Mouse (Mus musculus) lung, postnatal 10 days (tissue): ENCODE data around the gene Mrgpra6.

ENCODE experiments used
- DNase-seq: peaks from one replicate; pipeline ENCODE4 v3.0.0; 2021

The Mrgpra6 gene

DNA sequence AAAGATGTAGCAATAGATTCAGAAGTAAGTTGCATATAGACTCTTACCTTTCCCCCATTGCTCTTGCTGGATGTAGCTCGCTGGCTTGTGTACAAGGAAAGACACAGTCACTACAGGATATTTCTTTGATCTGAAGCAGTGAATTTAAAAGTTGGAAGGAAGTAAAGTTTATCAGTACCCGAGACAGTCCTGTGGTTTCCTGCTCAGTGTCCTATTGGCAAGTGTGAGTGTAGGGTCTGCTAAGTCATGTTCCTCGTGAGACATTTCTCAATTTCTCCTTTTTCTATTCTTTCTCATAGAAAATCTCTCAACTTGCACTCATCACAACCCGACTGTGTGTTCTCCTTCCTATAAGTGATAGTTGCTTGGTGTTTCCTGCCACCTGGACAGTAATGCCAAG, at the start of gene Mrgpra6:
Gene Mrgpra6, minus strand, starts transcription at position 91 of the 400 bp plus-strand sequence.
- DNase-seq, result no peak

DNA sequence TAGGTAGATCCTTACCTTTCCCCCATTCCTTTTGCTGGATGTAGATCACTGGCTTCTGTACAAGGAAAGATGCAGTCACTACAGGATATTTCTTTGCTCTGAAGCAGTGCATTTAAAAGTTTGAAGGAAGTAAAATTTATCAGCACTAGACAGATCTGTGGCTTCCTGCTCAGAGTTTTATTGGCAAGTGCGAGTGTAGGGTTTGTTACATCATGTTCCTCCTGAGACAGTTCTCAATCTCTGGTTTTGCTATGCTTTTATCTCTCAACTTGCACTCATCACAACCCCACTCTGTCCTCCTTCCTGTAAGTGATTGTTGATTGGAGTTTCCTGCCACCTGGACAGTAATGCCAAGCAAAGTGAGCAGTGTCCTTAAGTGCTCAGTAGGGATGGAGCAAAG, 48.0 kb upstream of the Mrgpra6 start, which contains the start of gene Mrgpra9:
Gene Mrgpra9, minus strand, starts transcription at position 79 of the 400 bp plus-strand sequence.
- DNase-seq, result no peak

DNA sequence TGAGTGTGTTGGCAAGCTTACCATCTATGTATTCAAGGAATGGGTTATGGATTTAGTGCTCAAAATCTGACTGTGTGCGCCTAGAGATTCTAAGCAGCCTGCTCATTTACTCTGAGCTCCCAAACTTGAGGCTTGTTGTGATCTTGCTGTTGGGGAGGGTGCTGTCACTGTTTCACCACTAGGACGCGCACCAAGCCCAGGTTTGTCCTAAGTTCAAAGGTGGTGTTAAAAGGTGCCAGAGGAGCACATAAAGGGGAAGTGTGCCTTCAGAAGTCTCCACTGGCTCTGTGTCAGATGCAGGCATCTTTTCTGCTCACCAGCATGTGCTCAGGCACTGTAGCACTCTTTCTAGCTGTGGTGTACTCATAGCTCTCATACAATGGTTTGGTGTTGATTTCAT, 39.9 kb upstream of the Mrgpra6 start:
- no peak for DNase-seq

DNA sequence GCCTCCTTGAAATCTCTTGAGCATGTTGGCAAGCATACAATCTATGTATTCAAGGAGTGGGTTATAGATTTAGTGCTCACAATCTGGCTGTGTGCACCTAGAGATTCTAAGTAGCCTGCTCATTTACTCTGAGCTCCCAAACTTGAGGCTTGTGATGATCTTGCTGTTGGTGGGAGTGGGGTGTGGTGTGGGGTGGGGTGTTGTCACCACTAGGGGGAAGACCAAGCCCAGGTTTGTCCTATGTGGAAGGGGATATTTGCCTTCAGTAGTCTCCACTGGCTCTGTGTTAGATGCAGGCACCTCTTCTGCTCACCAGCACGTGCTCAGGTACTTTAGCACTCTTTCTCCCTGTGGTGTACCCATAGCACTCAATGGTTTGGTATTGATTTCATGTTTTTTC, 9.4 kb downstream of the Mrgpra6 start:
- no peak for DNase-seq

DNA sequence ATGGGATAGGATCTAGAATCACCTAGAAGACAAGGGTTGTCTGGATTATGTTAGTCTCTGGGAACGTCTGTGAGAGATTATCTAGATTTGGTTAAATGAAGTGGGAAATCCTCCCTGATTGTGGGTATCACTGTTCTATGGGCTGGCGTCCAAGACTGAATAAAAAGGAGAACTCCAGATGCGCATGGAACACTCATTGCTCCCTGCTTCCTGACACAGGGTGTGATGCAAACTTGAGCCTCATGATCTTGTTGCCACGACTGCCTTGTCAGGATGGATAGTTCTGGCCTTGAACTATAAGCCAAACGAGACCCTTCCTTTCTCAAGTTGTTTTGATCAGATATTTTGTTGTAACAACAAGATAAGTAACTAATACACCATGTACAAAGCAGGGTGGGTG, 33.9 kb downstream of the Mrgpra6 start:
- no peak for DNase-seq

DNA sequence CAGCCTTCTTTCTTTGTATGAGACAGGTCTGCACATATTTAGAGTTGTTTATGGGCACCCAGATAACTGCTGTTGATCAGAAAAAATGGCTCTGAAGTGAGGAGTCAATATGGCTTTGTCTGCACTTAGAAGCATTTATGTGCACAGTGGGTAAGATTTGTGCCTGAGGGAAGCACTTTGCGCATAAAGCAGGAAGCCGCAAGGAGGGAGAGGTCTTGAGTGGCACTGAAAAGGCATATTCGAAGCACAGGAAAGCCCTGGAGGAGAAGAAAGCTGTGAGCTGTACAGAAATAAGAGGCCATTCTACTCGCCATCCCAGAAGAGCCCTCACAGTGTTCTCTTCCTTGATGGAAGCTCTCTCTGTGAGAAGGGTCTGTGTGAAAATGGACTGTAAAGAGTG, 39.7 kb downstream of the Mrgpra6 start:
- DNase-seq, result no peak

DNA sequence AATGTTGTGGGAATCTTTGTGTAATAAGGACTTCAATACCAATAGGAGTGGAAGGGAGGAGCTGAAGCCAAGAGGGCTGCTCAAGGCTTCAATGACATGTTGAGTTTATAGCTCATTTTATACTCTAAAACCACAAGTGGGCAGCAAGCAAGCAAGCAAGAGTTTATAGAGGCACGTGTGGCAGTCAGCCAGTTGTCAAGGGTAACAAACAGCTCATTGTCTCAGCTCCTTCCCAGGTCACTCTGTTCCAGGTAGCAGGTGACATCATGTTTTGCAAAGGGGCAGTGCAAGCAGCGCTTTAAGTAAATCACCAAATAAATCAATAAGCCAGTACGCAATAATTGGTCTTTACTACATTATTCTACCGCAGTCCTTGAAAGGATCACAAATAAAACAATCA, 41.5 kb downstream of the Mrgpra6 start:
- DNase-seq, result no peak

DNA sequence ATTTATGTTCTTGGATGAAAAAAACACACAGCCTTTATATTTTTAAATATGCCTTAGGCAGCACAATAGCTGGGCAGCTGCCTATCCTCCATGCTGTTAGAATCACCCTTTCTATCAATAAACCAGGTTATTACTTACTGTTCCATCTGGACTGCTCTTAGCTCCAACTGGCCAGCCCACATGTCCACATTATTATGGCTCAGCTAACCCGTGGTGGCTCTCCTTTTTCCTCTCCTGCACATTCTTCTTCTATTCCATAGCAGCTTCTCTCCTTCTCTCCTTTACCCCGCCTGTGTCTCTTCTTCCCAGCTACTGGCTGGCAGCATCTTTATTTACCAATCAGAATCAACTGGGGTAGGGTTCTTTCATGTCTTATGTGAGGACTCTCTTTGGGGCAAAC, 46.3 kb downstream of the Mrgpra6 start:
- DNase-seq, result no peak

DNA sequence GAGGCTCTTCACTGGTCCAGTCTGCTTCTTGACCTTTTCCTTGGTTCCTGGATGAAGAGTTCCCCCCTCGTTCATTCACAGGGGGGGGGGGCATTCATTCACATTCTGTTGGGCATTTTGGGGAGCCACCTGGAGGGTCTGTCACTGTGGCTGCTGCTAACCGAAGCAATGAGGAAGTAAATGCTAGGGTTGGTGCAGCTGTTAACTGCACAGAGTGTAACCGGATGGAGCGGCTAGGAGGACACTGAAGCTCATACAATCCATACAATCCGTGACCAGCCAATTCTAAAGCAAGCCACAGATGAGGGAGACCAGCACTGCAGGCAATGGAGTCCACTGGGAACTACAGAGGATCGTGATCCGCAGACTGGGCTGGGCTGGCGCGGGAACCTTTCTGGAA, 47.0 kb downstream of the Mrgpra6 start:
- DNase-seq, result no peak

DNA sequence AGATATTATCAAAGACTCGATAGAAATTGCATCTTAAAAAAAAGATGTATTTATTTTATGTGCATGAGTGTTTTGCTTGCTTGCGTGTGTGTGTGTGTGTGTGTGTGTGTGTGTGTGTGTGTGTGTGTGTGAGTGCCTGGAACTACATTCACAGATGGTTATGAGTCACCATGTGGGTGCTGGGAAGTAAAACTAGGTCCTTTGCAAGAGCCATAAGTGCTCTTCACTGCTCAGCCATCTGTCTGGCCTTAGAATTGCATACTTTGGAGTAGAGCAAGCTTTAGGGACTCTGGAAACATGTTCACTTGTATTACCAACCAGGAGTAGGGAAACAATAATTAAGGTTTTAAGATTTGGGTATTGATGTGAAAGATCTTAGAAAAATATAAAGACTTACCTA, 48.9 kb downstream of the Mrgpra6 start:
- no peak for DNase-seq

DNA sequence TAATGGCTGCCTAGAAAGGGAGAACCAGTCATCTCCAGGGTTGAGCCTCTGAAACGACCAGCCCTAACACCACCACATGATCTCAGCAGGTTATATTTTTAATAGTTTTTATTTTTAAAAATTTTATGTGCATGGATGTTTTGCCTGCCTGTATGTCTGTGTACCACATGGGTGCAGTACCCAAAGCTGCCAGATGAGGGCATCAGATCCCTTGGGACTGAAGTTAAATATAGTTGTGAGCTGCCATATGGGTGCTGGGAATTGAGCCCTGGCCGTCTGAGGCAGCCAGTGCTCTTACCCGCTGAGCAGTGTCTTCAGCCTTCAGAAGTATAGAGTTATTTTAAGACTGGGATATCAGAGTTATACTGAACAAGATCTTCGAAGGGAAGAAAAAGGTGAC, 49.3 kb downstream of the Mrgpra6 start:
- DNase-seq, result no peak

DNA sequence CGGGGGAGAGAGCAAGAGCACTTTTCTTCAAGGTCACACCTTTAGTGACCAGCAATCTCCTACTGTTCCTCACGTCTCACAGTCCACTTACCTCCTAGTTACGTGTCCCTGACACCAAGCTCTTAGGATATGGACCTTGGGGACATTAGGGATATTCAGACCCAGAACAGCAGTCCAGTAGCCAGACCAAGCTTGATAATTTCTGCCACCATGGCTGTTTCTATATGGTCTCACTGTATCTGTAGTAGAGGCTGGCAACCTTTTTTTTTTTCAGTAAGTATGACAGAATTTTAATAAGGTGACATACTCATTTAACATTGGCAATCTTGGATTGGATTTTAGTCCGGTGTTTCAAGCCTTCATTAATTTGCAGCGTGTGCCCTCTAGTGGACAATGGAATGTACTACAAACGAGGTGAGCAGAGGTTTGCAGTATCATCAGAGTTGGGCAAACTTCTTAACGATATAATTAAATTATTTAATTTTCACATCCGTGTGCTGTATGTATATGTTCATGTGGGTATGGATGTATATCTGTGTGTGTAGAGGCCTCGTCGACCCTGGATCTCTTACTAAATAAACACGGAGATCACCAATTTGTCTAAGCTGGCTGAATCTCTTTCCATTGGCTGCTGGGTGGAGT, 54.2 kb downstream of the Mrgpra6 start:
- DNase-seq, result peak; percentile 52

DNA sequence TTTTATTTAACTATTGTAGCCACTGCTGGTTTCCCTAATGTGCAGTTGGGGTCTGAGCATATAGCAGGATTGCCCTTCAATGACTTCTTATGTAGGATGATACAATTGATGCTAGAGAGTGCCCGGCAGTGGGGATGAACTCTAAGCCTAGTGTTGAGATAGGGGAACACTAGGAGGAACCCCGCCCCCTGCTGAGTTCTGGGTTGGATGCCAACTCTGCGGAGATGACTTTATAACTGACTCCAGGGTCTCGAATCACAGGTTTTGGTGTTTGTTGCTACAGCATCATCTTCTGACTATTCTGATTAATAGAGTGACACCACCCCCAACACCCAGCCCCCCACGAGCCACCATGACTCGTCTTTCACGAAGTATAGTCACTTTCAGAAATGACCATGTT, 56.4 kb downstream of the Mrgpra6 start:
- no peak for DNase-seq

DNA sequence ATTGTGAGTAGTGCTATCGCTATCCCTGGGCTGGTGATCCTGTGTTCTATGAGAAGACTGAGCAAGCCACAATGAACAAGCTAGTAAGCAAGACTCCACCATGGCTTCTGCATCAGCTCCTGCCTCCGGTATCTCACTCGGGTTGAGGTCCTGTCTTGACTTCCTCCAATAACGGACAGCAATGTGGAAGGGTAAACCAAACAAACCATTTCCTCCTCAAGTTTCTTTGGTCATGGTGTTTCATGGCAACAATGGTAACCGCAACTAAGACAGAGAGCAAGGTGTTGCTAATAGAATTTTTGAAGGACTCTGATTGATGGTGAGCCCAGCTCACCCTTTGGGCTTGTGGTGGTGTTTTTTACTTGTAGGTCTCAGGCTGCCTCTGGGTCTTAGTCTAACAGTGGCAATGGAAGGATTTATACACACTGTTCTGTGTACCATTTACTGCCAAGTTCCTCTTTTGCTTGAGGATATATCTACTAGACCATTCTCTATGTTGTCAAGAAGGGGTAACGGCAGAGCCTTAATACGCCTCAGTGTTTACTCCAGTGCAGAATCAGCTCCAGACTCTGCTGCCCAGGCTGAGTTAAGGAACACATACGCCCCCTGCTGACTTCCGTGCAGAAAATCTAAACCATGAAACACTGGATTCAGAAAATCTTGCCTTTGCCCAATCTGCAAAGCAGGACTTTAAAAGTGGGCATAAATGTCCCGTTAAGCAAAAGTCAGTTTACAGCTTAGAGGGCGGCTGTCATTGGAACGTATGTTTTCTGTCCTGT, 58.5 kb downstream of the Mrgpra6 start:
- peak; percentile 77 for DNase-seq

DNA sequence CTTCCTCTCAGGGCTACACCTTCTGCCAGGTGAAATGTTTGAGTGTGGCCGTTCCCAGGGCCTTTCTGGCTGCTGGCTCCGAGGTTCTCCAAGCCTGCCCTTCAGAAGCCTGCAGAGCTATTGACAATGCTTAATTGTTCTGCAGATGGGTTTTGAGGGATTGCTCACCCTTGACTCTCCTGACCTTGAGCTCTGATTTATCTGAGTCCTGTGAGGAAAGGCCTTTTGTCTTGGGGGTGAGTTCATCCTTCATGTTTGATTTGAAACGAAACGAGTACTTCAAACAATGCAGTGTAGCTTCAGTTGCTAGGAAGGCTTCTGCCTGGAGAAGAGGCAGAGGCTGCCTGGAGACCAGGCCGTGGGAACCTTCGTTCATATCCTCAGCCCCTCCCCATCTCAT, 60.4 kb downstream of the Mrgpra6 start:
- no peak for DNase-seq

DNA sequence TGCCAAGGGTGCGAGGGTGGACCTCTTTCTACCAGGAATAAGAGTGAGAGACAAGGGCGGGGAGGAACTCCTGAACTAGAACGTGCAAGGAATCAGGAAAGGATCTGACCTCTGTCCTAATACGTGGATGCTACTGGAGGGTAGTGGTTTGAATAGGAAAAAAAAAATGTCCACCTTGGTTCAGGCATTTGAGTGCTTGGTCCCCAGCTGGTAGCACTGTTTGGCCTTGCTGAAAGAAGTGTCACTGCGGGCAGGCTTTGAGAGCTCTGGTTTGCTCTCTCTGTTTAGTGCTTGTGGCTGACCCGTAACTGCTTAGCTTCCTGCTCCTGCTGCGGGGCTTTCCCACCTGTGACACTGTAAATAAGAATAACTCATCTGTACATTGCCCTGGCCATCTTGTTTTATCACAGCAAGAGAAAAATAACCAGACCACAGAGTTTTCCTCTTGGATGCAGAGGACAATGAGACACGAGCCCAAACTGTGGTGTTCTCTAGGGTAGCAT, 64.8 kb downstream of the Mrgpra6 start:
- DNase-seq, result no peak
